Mouse (Mus musculus): Measurements from ENCODE around the gene Btf3. TPM values are rescaled to one million over a fixed set of nuclear protein-coding genes. Genes with fewer than 3 reads are reported as not detected.

Gene Btf3
- total and polyA plus RNA-seq, 3 experiments: 227 to 1,291 (median 1,152) TPM

DNA sequence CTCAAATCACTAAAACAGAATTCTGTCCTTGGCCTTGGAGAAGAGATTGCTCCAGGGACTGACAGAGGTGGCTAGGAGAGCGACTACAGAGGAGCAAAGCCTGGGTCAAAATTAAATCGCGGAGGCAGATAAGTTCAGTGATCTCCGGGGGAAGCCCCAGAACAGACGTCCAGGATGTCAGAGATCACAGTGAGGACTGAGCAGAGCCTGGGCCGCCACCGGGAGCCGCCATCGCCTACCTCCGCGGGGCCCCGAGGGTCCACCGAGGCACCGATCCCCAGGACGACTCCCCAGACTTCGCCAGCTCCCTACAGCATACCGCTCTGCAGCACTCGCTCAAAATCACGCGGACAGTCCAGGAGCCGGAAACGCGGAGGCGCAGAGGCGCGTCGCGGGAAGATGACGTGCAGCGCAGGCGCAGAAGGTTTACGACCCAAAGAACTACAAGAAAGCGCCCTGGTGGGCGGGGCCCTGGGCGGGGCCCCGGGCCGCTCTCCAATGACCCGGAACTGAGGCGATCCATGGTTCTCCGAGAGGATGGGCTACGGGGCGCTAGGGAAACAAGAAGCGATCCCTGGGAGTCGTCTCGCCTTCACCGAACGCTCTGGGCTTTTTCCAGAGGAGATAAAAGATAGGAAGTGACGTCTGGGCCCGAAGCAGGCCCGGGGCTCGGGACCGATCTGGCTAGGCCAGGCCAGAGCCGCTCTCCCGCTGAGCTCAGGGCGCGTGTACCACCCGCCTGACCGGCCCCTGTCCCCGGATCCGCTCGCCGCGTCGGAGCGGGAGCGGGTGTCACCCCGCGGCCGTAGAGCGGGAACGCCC is 54.0 kb downstream of the Btf3 start, which contains the start of the genes Utp15 and Ankra2 (continued):
- TF ChIP-seq MAX (IDR thresholded peaks at IDR 0.05; ENCODE audit: low read length) (peak; percentile 80; the same call in 1 of the 2 replicates), GABPA (IDR thresholded peaks at IDR 0.05; ENCODE audit: low read depth, low read length) (no peak), ZKSCAN1 (IDR thresholded peaks at IDR 0.05; ENCODE audit: low read depth, low read length) (no peak), POLR2A (IDR thresholded peaks at IDR 0.05; ENCODE audit: control insufficient read depth in 1 of 2, insufficient read depth in 1 of 2, low read depth in 1 of 2, low read length in 2 of 2, poor library complexity in 1 of 2) (peak; percentile 72 to 93), MXI1 (IDR thresholded peaks at IDR 0.05; ENCODE audit: low read depth, low read length) (peak; percentile 99), MAZ (IDR thresholded peaks at IDR 0.05; ENCODE audit: low read depth, low read length) (peak; percentile 71; the same call in 1 of the 2 replicates), SMC3 (IDR thresholded peaks at IDR 0.05; ENCODE audit: low read depth, low read length) (no peak), HCFC1 (IDR thresholded peaks at IDR 0.05; ENCODE audit: low read depth, low read length) (peak; percentile 98)

Other genes starting within 250 kb of the Btf3 start
- gene Arhgef28, start 110.6 kb downstream of the Btf3 start, total RNA-seq (2012; rRNA removed): not detected in 2 replicates
- not detected for gene Arhgef28, start 110.6 kb downstream of the Btf3 start, polyA plus RNA-seq (2012; ENCODE audit: insufficient read depth in 1 of 2, insufficient read length in 2 of 2, low read depth in 1 of 2, low replicate concordance in 2 of 2, missing spikeins in 1 of 2)
- gene Utp15, start 54.0 kb downstream of the Btf3 start, total RNA-seq (2012; rRNA removed): 50.8 and 60.8 TPM in 2 replicates
- gene Utp15, start 54.0 kb downstream of the Btf3 start, polyA plus RNA-seq (2012; ENCODE audit: insufficient read depth in 1 of 2, insufficient read length in 2 of 2, low read depth in 1 of 2, low replicate concordance in 2 of 2, missing spikeins in 1 of 2): 10 to 100 TPM in 1 of 2 experiments, not detected in 1; 40.3 TPM
- gene Ankra2, start 53.9 kb downstream of the Btf3 start, total RNA-seq (2012; rRNA removed): 8.1 and 10.4 TPM in 2 replicates
- 10 to 100 TPM in 1 of 2 experiments, not detected in 1; 14.7 TPM for gene Ankra2, start 53.9 kb downstream of the Btf3 start, polyA plus RNA-seq (2012; ENCODE audit: insufficient read depth in 1 of 2, insufficient read length in 2 of 2, low read depth in 1 of 2, low replicate concordance in 2 of 2, missing spikeins in 1 of 2)
- not detected in 2 replicates for gene Gm21976, start 37.1 kb downstream of the Btf3 start, total RNA-seq (2012; rRNA removed)
- not detected for gene Gm21976, start 37.1 kb downstream of the Btf3 start, polyA plus RNA-seq (2012; ENCODE audit: insufficient read depth in 1 of 2, insufficient read length in 2 of 2, low read depth in 1 of 2, low replicate concordance in 2 of 2, missing spikeins in 1 of 2)
- gene Foxd1, start 37.2 kb upstream of the Btf3 start, total RNA-seq (2012; rRNA removed): not detected in 2 replicates
- gene Foxd1, start 37.2 kb upstream of the Btf3 start, polyA plus RNA-seq (2012; ENCODE audit: insufficient read depth in 1 of 2, insufficient read length in 2 of 2, low read depth in 1 of 2, low replicate concordance in 2 of 2, missing spikeins in 1 of 2): not detected
- 7.7 and 10.5 TPM in 2 replicates for gene Gm10320, start 175.0 kb upstream of the Btf3 start, total RNA-seq (2012; rRNA removed)
- gene Gm10320, start 175.0 kb upstream of the Btf3 start, polyA plus RNA-seq (2012; ENCODE audit: insufficient read depth in 1 of 2, insufficient read length in 2 of 2, low read depth in 1 of 2, low replicate concordance in 2 of 2, missing spikeins in 1 of 2): under 1 TPM in 1 of 2 experiments, not detected in 1; 0.29 TPM

Measured in MEL (cell line).